Mouse (Mus musculus): Measurements from ENCODE around the gene Vsig8. TPM values are rescaled to one million over a fixed set of nuclear protein-coding genes. Genes with fewer than 3 reads are reported as not detected.

Gene Vsig8
- polyA plus RNA-seq, 1 experiment, result 0.19 TPM

GRCm38 (mm10) chr1:172562641-172563464 is 7.1 kb downstream of the Vsig8 start:
- TF ChIP-seq POLR2A (IDR thresholded peaks at IDR 0.05; ENCODE audit: borderline replicate concordance, extremely low read depth, insufficient read depth, insufficient read length, poor library complexity, severe bottlenecking) (no peak), CTCF (IDR thresholded peaks at IDR 0.05; ENCODE audit: borderline replicate concordance, extremely low read depth, insufficient read depth, insufficient read length) (peak; percentile 84)
- peak; percentile 87 for DNase-seq (ENCODE audit: low read depth)

GRCm38 (mm10) chr1:172563465-172563828 is 7.7 kb downstream of the Vsig8 start:
- TF ChIP-seq CTCF (IDR thresholded peaks at IDR 0.05; ENCODE audit: borderline replicate concordance, extremely low read depth, insufficient read depth, insufficient read length) (no peak), POLR2A (IDR thresholded peaks at IDR 0.05; ENCODE audit: borderline replicate concordance, extremely low read depth, insufficient read depth, insufficient read length, poor library complexity, severe bottlenecking) (no peak)
- no peak for DNase-seq (ENCODE audit: low read depth)

- no peak for DNase-seq (ENCODE audit: low read depth)
- TF ChIP-seq CTCF (IDR thresholded peaks at IDR 0.05; ENCODE audit: borderline replicate concordance, extremely low read depth, insufficient read depth, insufficient read length) (no peak), POLR2A (IDR thresholded peaks at IDR 0.05; ENCODE audit: borderline replicate concordance, extremely low read depth, insufficient read depth, insufficient read length, poor library complexity, severe bottlenecking) (no peak)
Observed at GRCm38 (mm10) chr1:172566131-172566530, 10.4 kb downstream of the Vsig8 start.

GRCm38 (mm10) chr1:172567758-172568157 is 12.0 kb downstream of the Vsig8 start:
- TF ChIP-seq CTCF (IDR thresholded peaks at IDR 0.05; ENCODE audit: borderline replicate concordance, extremely low read depth, insufficient read depth, insufficient read length) (no peak), POLR2A (IDR thresholded peaks at IDR 0.05; ENCODE audit: borderline replicate concordance, extremely low read depth, insufficient read depth, insufficient read length, poor library complexity, severe bottlenecking) (no peak)
- DNase-seq (ENCODE audit: low read depth), result no peak

- no peak for TF ChIP-seq POLR2A (IDR thresholded peaks at IDR 0.05; ENCODE audit: borderline replicate concordance, extremely low read depth, insufficient read depth, insufficient read length, poor library complexity, severe bottlenecking)
- TF ChIP-seq CTCF (IDR thresholded peaks at IDR 0.05; ENCODE audit: borderline replicate concordance, extremely low read depth, insufficient read depth, insufficient read length), result no peak
- no peak for DNase-seq (ENCODE audit: low read depth)
Observed at GRCm38 (mm10) chr1:172580116-172580515, 24.4 kb downstream of the Vsig8 start.

GRCm38 (mm10) chr1:172582436-172582835 is 26.7 kb downstream of the Vsig8 start:
- TF ChIP-seq POLR2A (IDR thresholded peaks at IDR 0.05; ENCODE audit: borderline replicate concordance, extremely low read depth, insufficient read depth, insufficient read length, poor library complexity, severe bottlenecking) (no peak), CTCF (IDR thresholded peaks at IDR 0.05; ENCODE audit: borderline replicate concordance, extremely low read depth, insufficient read depth, insufficient read length) (no peak)
- no peak for DNase-seq (ENCODE audit: low read depth)

- no peak for TF ChIP-seq POLR2A (IDR thresholded peaks at IDR 0.05; ENCODE audit: borderline replicate concordance, extremely low read depth, insufficient read depth, insufficient read length, poor library complexity, severe bottlenecking)
- TF ChIP-seq CTCF (IDR thresholded peaks at IDR 0.05; ENCODE audit: borderline replicate concordance, extremely low read depth, insufficient read depth, insufficient read length), result no peak
- DNase-seq (ENCODE audit: low read depth), result no peak
Observed at GRCm38 (mm10) chr1:172584271-172584670, 28.5 kb downstream of the Vsig8 start.

- no peak for TF ChIP-seq CTCF (IDR thresholded peaks at IDR 0.05; ENCODE audit: borderline replicate concordance, extremely low read depth, insufficient read depth, insufficient read length)
- TF ChIP-seq POLR2A (IDR thresholded peaks at IDR 0.05; ENCODE audit: borderline replicate concordance, extremely low read depth, insufficient read depth, insufficient read length, poor library complexity, severe bottlenecking), result no peak
- DNase-seq (ENCODE audit: low read depth), result no peak
Observed at GRCm38 (mm10) chr1:172585026-172585425, 29.3 kb downstream of the Vsig8 start.

GRCm38 (mm10) chr1:172585612-172586567 is 30.2 kb downstream of the Vsig8 start:
- DNase-seq (ENCODE audit: low read depth), result peak; percentile 82
- TF ChIP-seq POLR2A (IDR thresholded peaks at IDR 0.05; ENCODE audit: borderline replicate concordance, extremely low read depth, insufficient read depth, insufficient read length, poor library complexity, severe bottlenecking) (no peak), CTCF (IDR thresholded peaks at IDR 0.05; ENCODE audit: borderline replicate concordance, extremely low read depth, insufficient read depth, insufficient read length) (no peak)

- no peak for DNase-seq (ENCODE audit: low read depth)
- TF ChIP-seq CTCF (IDR thresholded peaks at IDR 0.05; ENCODE audit: borderline replicate concordance, extremely low read depth, insufficient read depth, insufficient read length) (no peak), POLR2A (IDR thresholded peaks at IDR 0.05; ENCODE audit: borderline replicate concordance, extremely low read depth, insufficient read depth, insufficient read length, poor library complexity, severe bottlenecking) (no peak)
Observed at GRCm38 (mm10) chr1:172590385-172590784, 34.6 kb downstream of the Vsig8 start, which contains the start of gene Slamf8. Gene Slamf8 (minus strand): TSS chr1:172590568.

- no peak for DNase-seq (ENCODE audit: low read depth)
- TF ChIP-seq CTCF (IDR thresholded peaks at IDR 0.05; ENCODE audit: borderline replicate concordance, extremely low read depth, insufficient read depth, insufficient read length) (no peak), POLR2A (IDR thresholded peaks at IDR 0.05; ENCODE audit: borderline replicate concordance, extremely low read depth, insufficient read depth, insufficient read length, poor library complexity, severe bottlenecking) (no peak)
Observed at GRCm38 (mm10) chr1:172593321-172593720, 37.6 kb downstream of the Vsig8 start.
